Mouse (Mus musculus): ENCODE measurements around the gene Ncoa7.

The Ncoa7 gene

DNA sequence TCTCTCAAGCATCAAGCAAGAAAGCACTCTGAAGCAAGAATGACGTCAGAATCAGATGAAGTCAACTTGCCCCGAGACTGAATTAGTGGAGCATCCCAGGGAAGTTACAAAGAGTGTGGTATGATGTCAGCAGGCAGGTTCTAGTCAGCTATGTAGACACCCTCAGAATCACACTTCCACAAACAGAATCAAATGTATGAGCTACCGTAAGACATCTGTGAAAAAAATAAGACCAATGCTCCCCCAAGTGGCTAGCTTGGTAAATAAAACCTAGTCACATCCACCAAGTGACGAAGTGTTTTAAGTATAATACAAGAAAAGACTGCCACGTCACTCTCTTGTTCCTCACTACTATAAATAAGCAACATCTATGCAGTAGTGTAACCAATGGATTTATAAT, 216.1 kb downstream of the Ncoa7 start:
- peak; percentile 26 for DNase-seq (ENCODE audit: low spot score)

DNA sequence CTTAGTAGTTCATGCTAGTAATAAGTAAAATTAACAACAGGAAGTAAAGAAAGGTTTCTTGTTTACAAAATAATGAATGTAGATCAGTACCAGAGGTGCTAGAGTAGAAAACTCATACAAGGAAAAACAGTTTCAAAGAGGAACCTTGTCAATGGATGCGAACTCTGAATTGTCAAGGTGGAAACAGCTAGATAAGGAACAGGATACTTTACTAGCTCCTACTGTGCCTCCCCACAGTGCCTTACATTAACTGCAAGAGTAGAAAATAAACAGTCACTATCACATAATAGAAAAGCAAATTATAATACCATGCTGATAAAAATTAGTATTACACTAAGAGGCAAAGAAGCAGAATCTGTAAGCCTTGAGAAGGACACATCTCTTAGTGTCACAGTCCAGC, 217.4 kb downstream of the Ncoa7 start:
- no peak for DNase-seq (ENCODE audit: low spot score)

Measured in adipocyte (in vitro differentiated cells).